Mouse (Mus musculus): ENCODE measurements around the gene Dscaml1.

- TF ChIP-seq CTCF (IDR thresholded peaks at IDR 0.05; ENCODE audit: low read depth): no peak
- TF ChIP-seq EP300 (optimal IDR thresholded peaks at IDR 0.05): no peak
These were observed 13.8 kb downstream of the Dscaml1 start for GRCm38 (mm10) chr9:45440083-45440784.
